Mouse (Mus musculus): Measurements from ENCODE around the gene Myh11. TPM values are rescaled to one million over a fixed set of nuclear protein-coding genes. Genes with fewer than 3 reads are reported as not detected.

Myh11 gene
- polyA plus RNA-seq, 2 experiments: 0.32 to 0.46 TPM

GRCm38 (mm10) chr16:14258856-14259255 lies 32.3 kb downstream of the Myh11 start:
- H3K27ac ChIP-seq: no peak overlapping the region
- ATAC-seq (ENCODE audit: insufficient read depth) (no peak), DNase-seq (ENCODE audit: low read depth in 3 of 3, low spot score in 3 of 3) (no peak)
- TF ChIP-seq EP300 (IDR thresholded peaks at IDR 0.05; ENCODE audit: low read depth) (no peak), CTCF (IDR thresholded peaks at IDR 0.05; ENCODE audit: low read depth) (no peak)
- no peaks in the 10 kb centered on the region for H3K36me3 ChIP-seq (replicated peaks; ENCODE audit: control insufficient read depth, insufficient read depth, low read depth)
- no peaks in the 10 kb centered on the region for H3K4me1 ChIP-seq (replicated peaks; ENCODE audit: control insufficient read depth in 2 of 2, insufficient read depth in 2 of 2, low read length in 1 of 2)
- no peaks in the 10 kb centered on the region for H3K9me3 ChIP-seq (ENCODE audit: control insufficient read depth, low read length)
- WGBS (ENCODE audit: insufficient replicate concordance): 36% methylated on average over 2 of the region's 2 CpGs
- H3K9ac ChIP-seq (replicated peaks): no peak overlapping the region
- H3K4me3 ChIP-seq (ENCODE audit: insufficient read depth in 1 of 2, low read depth in 2 of 2, low read length in 2 of 2): no peak overlapping the region
- no peaks in the 10 kb centered on the region for H3K27me3 ChIP-seq (ENCODE audit: control insufficient read depth, insufficient read depth, low read length)
- no peak overlapping the region for H3K4me2 ChIP-seq (ENCODE audit: low read depth)

GRCm38 (mm10) chr16:14253586-14253985 lies 37.6 kb downstream of the Myh11 start:
- TF ChIP-seq CTCF (IDR thresholded peaks at IDR 0.05; ENCODE audit: low read depth) (no peak), EP300 (IDR thresholded peaks at IDR 0.05; ENCODE audit: low read depth) (no peak)
- Histone ChIP-seq H3K9me3 (ENCODE audit: control insufficient read depth, low read length) (no peaks in the 10 kb centered on the region), H3K27me3 (ENCODE audit: control insufficient read depth, insufficient read depth, low read length) (no peaks in the 10 kb centered on the region), H3K4me3 (ENCODE audit: insufficient read depth in 1 of 2, low read depth in 2 of 2, low read length in 2 of 2) (no peak overlapping the region), H3K4me2 (ENCODE audit: low read depth) (no peak overlapping the region), H3K36me3 (replicated peaks; ENCODE audit: control insufficient read depth, insufficient read depth, low read depth) (no peaks in the 10 kb centered on the region), H3K9ac (replicated peaks) (no peak overlapping the region), H3K27ac (no peak overlapping the region), H3K4me1 (replicated peaks; ENCODE audit: control insufficient read depth in 2 of 2, insufficient read depth in 2 of 2, low read length in 1 of 2) (no peaks in the 10 kb centered on the region)
- 50% methylated on average over 3 of the region's 3 CpGs for whole genome bisulfite sequencing (ENCODE audit: insufficient replicate concordance)
- DNase-seq (ENCODE audit: low read depth in 3 of 3, low spot score in 3 of 3) (no peak), ATAC-seq (ENCODE audit: insufficient read depth) (no peak)

- DNase-seq (ENCODE audit: low read depth in 3 of 3, low spot score in 3 of 3): no peak
- Histone ChIP-seq H3K4me2 (ENCODE audit: low read depth) (no peak overlapping the region), H3K4me3 (ENCODE audit: insufficient read depth in 1 of 2, low read depth in 2 of 2, low read length in 2 of 2) (no peak overlapping the region), H3K9ac (replicated peaks) (no peak overlapping the region), H3K27me3 (ENCODE audit: control insufficient read depth, insufficient read depth, low read length) (no peaks in the 10 kb centered on the region), H3K36me3 (replicated peaks; ENCODE audit: control insufficient read depth, insufficient read depth, low read depth) (no peaks in the 10 kb centered on the region), H3K27ac (no peak overlapping the region), H3K4me1 (replicated peaks; ENCODE audit: control insufficient read depth in 2 of 2, insufficient read depth in 2 of 2, low read length in 1 of 2) (no peaks in the 10 kb centered on the region), H3K9me3 (ENCODE audit: control insufficient read depth, low read length) (no peaks in the 10 kb centered on the region)
- ATAC-seq (ENCODE audit: insufficient read depth): no peak
- TF ChIP-seq CTCF (IDR thresholded peaks at IDR 0.05; ENCODE audit: low read depth) (no peak), EP300 (IDR thresholded peaks at IDR 0.05; ENCODE audit: low read depth) (no peak)
- WGBS (ENCODE audit: insufficient replicate concordance): 57% methylated on average over 4 of the region's 4 CpGs
Observed at GRCm38 (mm10) chr16:14252877-14253276, 38.3 kb downstream of the Myh11 start.

GRCm38 (mm10) chr16:14249913-14250312 lies 41.3 kb downstream of the Myh11 start:
- Histone ChIP-seq H3K27me3 (ENCODE audit: control insufficient read depth, insufficient read depth, low read length) (no peaks in the 10 kb centered on the region), H3K4me1 (replicated peaks; ENCODE audit: control insufficient read depth in 2 of 2, insufficient read depth in 2 of 2, low read length in 1 of 2) (no peaks in the 10 kb centered on the region), H3K36me3 (replicated peaks; ENCODE audit: control insufficient read depth, insufficient read depth, low read depth) (no peaks in the 10 kb centered on the region), H3K9ac (replicated peaks) (no peak overlapping the region), H3K4me2 (ENCODE audit: low read depth) (no peak overlapping the region), H3K27ac (no peak overlapping the region), H3K9me3 (ENCODE audit: control insufficient read depth, low read length) (no peaks in the 10 kb centered on the region), H3K4me3 (ENCODE audit: insufficient read depth in 1 of 2, low read depth in 2 of 2, low read length in 2 of 2) (no peak overlapping the region)
- ATAC-seq (ENCODE audit: insufficient read depth): no peak
- no peak for TF ChIP-seq EP300 (IDR thresholded peaks at IDR 0.05; ENCODE audit: low read depth)
- no peak for TF ChIP-seq CTCF (IDR thresholded peaks at IDR 0.05; ENCODE audit: low read depth)
- WGBS (ENCODE audit: insufficient replicate concordance): 41% methylated on average over 1 of the region's 1 CpGs
- no peak for DNase-seq (ENCODE audit: low read depth in 3 of 3, low spot score in 3 of 3)

GRCm38 (mm10) chr16:14242553-14242952 lies 48.6 kb downstream of the Myh11 start:
- no peak for DNase-seq (ENCODE audit: low read depth in 3 of 3, low spot score in 3 of 3)
- no peak overlapping the region for H3K27ac ChIP-seq
- H3K27me3 ChIP-seq (ENCODE audit: control insufficient read depth, insufficient read depth, low read length): no peaks in the 10 kb centered on the region
- TF ChIP-seq CTCF (IDR thresholded peaks at IDR 0.05; ENCODE audit: low read depth) (peak; percentile 69), EP300 (IDR thresholded peaks at IDR 0.05; ENCODE audit: low read depth) (no peak)
- H3K4me1 ChIP-seq (replicated peaks; ENCODE audit: control insufficient read depth in 2 of 2, insufficient read depth in 2 of 2, low read length in 1 of 2): no peaks in the 10 kb centered on the region
- H3K4me2 ChIP-seq (ENCODE audit: low read depth): no peak overlapping the region
- no peak overlapping the region for H3K9ac ChIP-seq (replicated peaks)
- no peak overlapping the region for H3K4me3 ChIP-seq (ENCODE audit: insufficient read depth in 1 of 2, low read depth in 2 of 2, low read length in 2 of 2)
- H3K36me3 ChIP-seq (replicated peaks; ENCODE audit: control insufficient read depth, insufficient read depth, low read depth): no peaks in the 10 kb centered on the region
- H3K9me3 ChIP-seq (ENCODE audit: control insufficient read depth, low read length): no peaks in the 10 kb centered on the region
- WGBS (ENCODE audit: insufficient replicate concordance): 38% methylated on average over 2 of the region's 2 CpGs
- ATAC-seq (ENCODE audit: insufficient read depth): no peak
